Mouse (Mus musculus): ENCODE data around the gene Bhlha9. TPM values are rescaled to one million over a fixed set of nuclear protein-coding genes. Genes with fewer than 3 reads are reported as not detected.
A peak's percentile ranks its signal among the peaks of the same experiment; 100 is the strongest.
"Not testable (repeated sequence)": the region's sequence is repeated elsewhere in the genome, so short reads cannot be mapped to it uniquely, and the experiment has no call there.

Bhlha9 gene
- polyA plus RNA-seq, 1 experiment from 2014 or later = 0.91 TPM

DNA sequence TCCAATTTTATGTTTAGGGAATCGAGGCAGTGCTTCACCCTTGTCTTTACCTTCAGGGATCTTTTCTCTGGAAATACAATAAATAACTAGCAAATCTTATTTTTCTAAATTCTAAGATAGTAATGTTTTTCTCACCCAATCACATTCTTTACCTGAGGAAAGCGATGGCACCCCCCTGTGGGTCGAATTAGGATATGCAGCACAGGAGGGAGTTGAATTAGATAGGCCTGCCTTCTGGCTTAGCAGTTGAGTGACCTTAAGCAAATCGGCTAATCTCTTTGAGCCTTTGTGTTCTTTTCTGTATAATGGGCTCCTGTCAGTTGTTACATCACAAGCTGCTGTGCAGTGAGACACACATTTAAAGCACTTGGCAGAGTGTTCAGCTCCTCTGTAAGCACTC is 2.4 kb downstream of the Bhlha9 start:
- no peaks in the 10 kb centered on the region for H3K36me3 ChIP-seq (replicated peaks; ENCODE audit: control insufficient read depth, insufficient read depth)
- 0 out of 2 replicates have a peak, but pooled peaks cover 8% of the 10 kb centered on the region for H3K4me1 ChIP-seq (replicated peaks; ENCODE audit: control insufficient read depth, insufficient read depth, low read length)
- no peak overlapping the region for H3K9ac ChIP-seq
- 45% methylated on average over 4 of the region's 4 CpGs for WGBS
- no peaks in the 10 kb centered on the region for H3K9me3 ChIP-seq (ENCODE audit: control insufficient read depth, low read length)
- no peak for ATAC-seq (ENCODE audit: low FRiP score)
- H3K4me3 ChIP-seq (replicated peaks; ENCODE audit: low read length) = no peak overlapping the region
- no peak for DNase-seq (ENCODE audit: low spot score)
- H3K27me3 ChIP-seq (ENCODE audit: control insufficient read depth, insufficient read depth, low read length) = peaks cover 54% of the 10 kb centered on the region
- H3K27ac ChIP-seq = no peak overlapping the region
- no peak overlapping the region for H3K4me2 ChIP-seq (replicated peaks)

DNA sequence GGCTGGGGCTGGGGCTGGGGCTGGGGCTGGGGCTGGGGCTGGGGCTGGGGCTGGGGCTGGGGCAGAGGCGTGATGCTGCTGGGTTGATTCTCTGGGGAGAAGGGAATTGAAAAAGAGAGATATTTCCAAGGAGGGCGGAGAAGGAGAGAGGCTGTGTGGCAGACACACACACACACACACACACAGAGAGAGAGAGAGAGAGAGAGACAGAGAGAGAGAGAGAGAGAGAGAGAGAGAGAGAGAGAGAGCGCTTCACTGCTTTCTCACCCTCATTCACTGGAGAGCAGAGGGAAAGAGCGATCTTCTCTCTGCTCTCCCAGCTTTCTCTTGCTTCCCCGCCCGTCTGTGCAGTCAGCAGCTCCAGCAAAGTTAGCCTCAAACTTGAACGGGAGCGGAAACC is 7.2 kb downstream of the Bhlha9 start, which contains the start of gene Trarg1:
Gene Trarg1, plus strand, starts transcription at position 301 of the 400 bp plus-strand sequence.
- H3K27me3 ChIP-seq (ENCODE audit: control insufficient read depth, insufficient read depth, low read length); ATAC-seq (ENCODE audit: low FRiP score); H3K4me1 ChIP-seq (replicated peaks; ENCODE audit: control insufficient read depth, insufficient read depth, low read length); H3K4me3 ChIP-seq (replicated peaks; ENCODE audit: low read length); H3K9ac ChIP-seq; H3K9me3 ChIP-seq (ENCODE audit: control insufficient read depth, low read length); H3K4me2 ChIP-seq (replicated peaks); H3K27ac ChIP-seq; DNase-seq (ENCODE audit: low spot score); H3K36me3 ChIP-seq (replicated peaks; ENCODE audit: control insufficient read depth, insufficient read depth): not testable (repeated sequence)
- 46% methylated on average over 8 of the region's 8 CpGs for WGBS

DNA sequence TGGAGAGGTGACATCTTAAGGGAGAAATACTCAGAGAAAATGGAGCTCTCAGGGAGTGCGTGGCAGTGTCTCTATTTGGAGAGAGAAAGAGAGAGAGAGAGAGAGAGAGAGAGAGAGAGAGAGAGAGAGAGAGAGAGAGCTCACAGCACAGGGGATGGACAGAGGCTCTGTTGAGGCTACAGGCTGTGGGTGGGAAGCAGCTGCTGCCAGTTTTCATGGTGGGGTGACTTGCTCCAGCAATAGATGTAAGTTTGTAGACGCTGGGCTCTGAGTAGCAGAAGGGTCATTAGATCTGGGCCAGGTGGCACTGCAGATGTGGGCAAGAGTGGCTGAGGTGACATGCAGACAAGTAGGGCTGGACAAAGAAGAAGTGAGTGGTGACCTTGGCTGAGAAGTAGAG is 13.3 kb downstream of the Bhlha9 start:
- no peak for DNase-seq (ENCODE audit: low spot score)
- no peaks in the 10 kb centered on the region for H3K4me1 ChIP-seq (replicated peaks; ENCODE audit: control insufficient read depth, insufficient read depth, low read length)
- no peak overlapping the region for H3K9ac ChIP-seq
- no peaks in the 10 kb centered on the region for H3K9me3 ChIP-seq (ENCODE audit: control insufficient read depth, low read length)
- H3K27me3 ChIP-seq (ENCODE audit: control insufficient read depth, insufficient read depth, low read length) = no peaks in the 10 kb centered on the region
- WGBS = 70% methylated on average over 2 of the region's 2 CpGs
- ATAC-seq (ENCODE audit: low FRiP score) = no peak
- no peak overlapping the region for H3K27ac ChIP-seq
- no peak overlapping the region for H3K4me2 ChIP-seq (replicated peaks)
- H3K4me3 ChIP-seq (replicated peaks; ENCODE audit: low read length) = no peak overlapping the region
- H3K36me3 ChIP-seq (replicated peaks; ENCODE audit: control insufficient read depth, insufficient read depth) = no peaks in the 10 kb centered on the region

DNA sequence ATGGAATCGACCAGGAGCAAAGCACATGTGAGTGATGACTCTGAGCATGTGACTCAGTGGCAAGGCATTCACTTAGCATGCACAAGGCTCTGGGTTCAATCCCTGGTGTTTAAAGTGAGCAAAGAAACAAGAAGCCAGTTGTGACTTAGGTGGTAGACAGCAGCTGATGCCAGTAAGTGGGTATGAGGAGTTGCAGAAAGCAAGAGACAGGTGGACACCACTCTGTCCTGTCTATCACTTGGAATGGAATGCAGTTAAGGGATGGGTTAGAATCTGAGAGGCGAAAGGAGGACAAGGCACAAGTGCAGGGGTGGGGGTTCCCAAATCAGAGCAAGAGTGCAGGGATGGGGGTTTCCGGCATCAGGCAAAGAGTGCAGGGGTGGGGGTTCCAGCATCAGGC is 19.8 kb downstream of the Bhlha9 start:
- Histone ChIP-seq H3K4me1 (replicated peaks; ENCODE audit: control insufficient read depth, insufficient read depth, low read length) (no peaks in the 10 kb centered on the region), H3K9ac (no peak overlapping the region), H3K27me3 (ENCODE audit: control insufficient read depth, insufficient read depth, low read length) (no peaks in the 10 kb centered on the region), H3K4me2 (replicated peaks) (no peak overlapping the region), H3K36me3 (replicated peaks; ENCODE audit: control insufficient read depth, insufficient read depth) (no peaks in the 10 kb centered on the region), H3K4me3 (replicated peaks; ENCODE audit: low read length) (no peak overlapping the region), H3K27ac (no peak overlapping the region), H3K9me3 (ENCODE audit: control insufficient read depth, low read length) (no peaks in the 10 kb centered on the region)
- ATAC-seq (ENCODE audit: low FRiP score) (no peak), DNase-seq (ENCODE audit: low spot score) (no peak)
- WGBS = 85% methylated on average over 3 of the region's 3 CpGs

DNA sequence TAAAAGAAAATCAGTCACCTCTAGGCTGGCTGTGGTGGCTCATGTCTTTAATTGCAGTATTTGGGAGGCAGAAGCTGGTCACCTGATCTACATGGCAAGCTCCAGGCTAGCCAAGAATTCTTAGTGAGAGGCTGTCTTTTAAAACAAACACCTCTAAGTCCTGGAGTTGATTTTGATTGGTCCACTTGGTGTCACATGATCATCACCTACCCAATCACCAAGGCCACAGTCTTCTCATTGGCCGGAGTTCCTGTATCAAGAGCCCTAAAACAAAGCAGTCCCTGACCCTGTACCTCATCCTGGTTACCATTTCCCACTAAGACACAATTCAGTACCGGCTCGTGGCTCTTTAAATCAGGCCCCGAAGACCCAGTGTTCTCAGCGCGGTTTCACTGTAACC is 23.5 kb downstream of the Bhlha9 start:
- WGBS = 73% methylated on average over 6 of the region's 6 CpGs
- DNase-seq (ENCODE audit: low spot score) = no peak

DNA sequence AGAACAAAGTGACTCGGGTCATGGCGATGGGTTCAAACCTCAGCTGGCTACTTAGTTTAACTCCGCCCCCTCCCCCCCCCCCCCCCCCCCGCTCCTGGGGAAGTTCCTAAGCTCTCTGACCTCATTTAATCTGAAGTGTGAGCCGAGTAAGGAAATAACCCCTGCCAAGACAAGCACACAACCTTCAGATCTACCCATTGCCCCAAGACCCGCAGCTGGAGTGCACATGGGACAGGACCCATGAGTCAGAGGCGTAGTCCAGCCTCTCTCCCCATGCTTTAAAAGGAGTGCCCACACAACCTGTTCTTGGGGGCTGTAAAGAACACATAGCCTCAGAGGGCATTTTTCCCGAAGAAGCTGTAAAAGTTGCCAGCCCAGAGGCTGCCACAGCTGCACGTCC is 27.4 kb downstream of the Bhlha9 start:
- 0 out of 2 replicates have a peak overlapping the region, but pooled peaks have one; percentile 0 for H3K4me2 ChIP-seq (replicated peaks)
- H3K27me3 ChIP-seq (ENCODE audit: control insufficient read depth, insufficient read depth, low read length) = no peaks in the 10 kb centered on the region
- no peak overlapping the region for H3K4me3 ChIP-seq (replicated peaks; ENCODE audit: low read length)
- H3K9ac ChIP-seq = no peak overlapping the region
- no peaks in the 10 kb centered on the region for H3K36me3 ChIP-seq (replicated peaks; ENCODE audit: control insufficient read depth, insufficient read depth)
- DNase-seq (ENCODE audit: low spot score) = no peak
- WGBS = 65% methylated on average over 8 of the region's 9 CpGs
- no peaks in the 10 kb centered on the region for H3K9me3 ChIP-seq (ENCODE audit: control insufficient read depth, low read length)
- ATAC-seq (ENCODE audit: low FRiP score) = no peak
- H3K4me1 ChIP-seq (replicated peaks; ENCODE audit: control insufficient read depth, insufficient read depth, low read length) = no peaks in the 10 kb centered on the region
- H3K27ac ChIP-seq = no peak overlapping the region

More for the DNA sequence above, 23.5 kb downstream of the Bhlha9 start:
- no peak overlapping the region for H3K4me2 ChIP-seq (replicated peaks)
- H3K27me3 ChIP-seq (ENCODE audit: control insufficient read depth, insufficient read depth, low read length) = no peaks in the 10 kb centered on the region
- H3K4me1 ChIP-seq (replicated peaks; ENCODE audit: control insufficient read depth, insufficient read depth, low read length) = no peaks in the 10 kb centered on the region
- ATAC-seq (ENCODE audit: low FRiP score) = no peak
- H3K4me3 ChIP-seq (replicated peaks; ENCODE audit: low read length) = no peak overlapping the region
- no peaks in the 10 kb centered on the region for H3K9me3 ChIP-seq (ENCODE audit: control insufficient read depth, low read length)
- no peaks in the 10 kb centered on the region for H3K36me3 ChIP-seq (replicated peaks; ENCODE audit: control insufficient read depth, insufficient read depth)
- H3K9ac ChIP-seq = no peak overlapping the region
- H3K27ac ChIP-seq = no peak overlapping the region

DNA sequence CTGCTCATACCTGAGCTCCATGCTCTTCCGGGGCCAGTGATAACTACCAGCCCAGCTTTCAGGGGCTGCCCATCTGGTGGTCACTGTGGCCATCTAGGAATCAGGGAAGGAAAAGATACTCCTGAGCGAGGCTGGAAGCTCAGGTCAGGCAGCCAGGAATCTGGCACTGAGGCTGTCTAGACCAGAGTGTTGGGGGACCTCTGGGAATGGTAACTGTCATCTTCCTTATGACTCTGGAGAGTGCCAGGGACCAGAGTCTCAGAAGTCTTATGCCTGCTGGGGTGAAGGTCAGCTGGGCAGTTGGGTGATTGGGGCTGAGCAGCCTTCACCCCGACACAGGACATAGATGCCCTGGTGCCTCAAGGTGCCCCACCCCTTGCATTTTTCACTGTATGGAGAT is 35.4 kb downstream of the Bhlha9 start:
- 94% methylated on average over 3 of the region's 3 CpGs for WGBS
- H3K27ac ChIP-seq = no peak overlapping the region

DNA sequence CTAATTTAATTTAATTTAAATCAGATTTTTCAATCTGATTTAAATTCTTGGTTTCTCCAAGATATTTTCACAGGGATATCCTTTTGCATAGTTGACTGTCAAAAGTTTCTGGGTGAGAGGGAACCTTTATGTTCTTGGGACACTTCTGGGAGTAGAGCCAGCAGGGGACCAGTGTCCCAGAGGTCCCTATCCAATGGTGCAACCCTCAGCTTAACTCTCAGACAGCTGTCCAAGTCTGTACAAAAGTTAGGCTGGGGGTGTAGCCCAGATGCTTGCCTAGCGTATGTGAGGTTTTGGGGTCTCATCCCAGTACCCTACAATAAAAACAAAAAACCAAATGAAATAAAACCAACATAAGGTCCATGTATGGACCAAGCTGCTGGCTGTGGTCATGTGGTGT is 35.8 kb downstream of the Bhlha9 start:
- no peak overlapping the region for H3K9ac ChIP-seq
- 87% methylated on average over 1 of the region's 1 CpGs for WGBS
- no peaks in the 10 kb centered on the region for H3K27me3 ChIP-seq (ENCODE audit: control insufficient read depth, insufficient read depth, low read length)
- ATAC-seq (ENCODE audit: low FRiP score) (no peak), DNase-seq (ENCODE audit: low spot score) (no peak)
- no peaks in the 10 kb centered on the region for H3K36me3 ChIP-seq (replicated peaks; ENCODE audit: control insufficient read depth, insufficient read depth)
- H3K9me3 ChIP-seq (ENCODE audit: control insufficient read depth, low read length) = no peaks in the 10 kb centered on the region
- no peaks in the 10 kb centered on the region; the same call in 1 of the 2 replicates for H3K4me1 ChIP-seq (replicated peaks; ENCODE audit: control insufficient read depth, insufficient read depth, low read length)
- H3K4me2 ChIP-seq (replicated peaks) = no peak overlapping the region
- H3K27ac ChIP-seq = no peak overlapping the region
- no peak overlapping the region for H3K4me3 ChIP-seq (replicated peaks; ENCODE audit: low read length)

More for the DNA sequence above, 35.4 kb downstream of the Bhlha9 start:
- no peak overlapping the region for H3K4me3 ChIP-seq (replicated peaks; ENCODE audit: low read length)
- no peak overlapping the region for H3K9ac ChIP-seq
- no peak overlapping the region for H3K4me2 ChIP-seq (replicated peaks)
- no peak for ATAC-seq (ENCODE audit: low FRiP score)
- no peaks in the 10 kb centered on the region for H3K9me3 ChIP-seq (ENCODE audit: control insufficient read depth, low read length)
- H3K27me3 ChIP-seq (ENCODE audit: control insufficient read depth, insufficient read depth, low read length) = no peaks in the 10 kb centered on the region
- no peak for DNase-seq (ENCODE audit: low spot score)
- no peaks in the 10 kb centered on the region; the same call in 1 of the 2 replicates for H3K4me1 ChIP-seq (replicated peaks; ENCODE audit: control insufficient read depth, insufficient read depth, low read length)
- H3K36me3 ChIP-seq (replicated peaks; ENCODE audit: control insufficient read depth, insufficient read depth) = no peaks in the 10 kb centered on the region

DNA sequence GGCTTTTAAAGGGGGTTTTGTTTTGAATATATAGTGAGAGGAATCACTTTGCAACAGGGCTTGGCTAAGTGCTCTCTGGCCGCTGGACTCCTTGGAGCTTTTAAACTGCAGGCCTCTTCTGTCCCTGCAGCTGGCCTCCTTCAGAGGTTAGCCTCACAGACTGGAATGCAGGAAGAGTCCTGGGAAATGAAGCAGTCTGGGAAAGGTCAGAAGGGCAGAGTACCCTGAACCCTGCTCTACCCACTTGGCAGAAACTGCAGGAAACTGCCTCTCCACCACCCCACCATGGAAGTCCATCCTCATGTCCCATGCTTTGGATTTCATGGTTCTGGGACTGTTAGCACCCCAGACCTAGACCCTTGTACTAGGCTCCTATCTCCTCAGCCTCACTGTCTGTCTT is 36.6 kb downstream of the Bhlha9 start:
- WGBS = 35% methylated on average over 1 of the region's 1 CpGs
- no peak for ATAC-seq (ENCODE audit: low FRiP score)
- H3K36me3 ChIP-seq (replicated peaks; ENCODE audit: control insufficient read depth, insufficient read depth) = no peaks in the 10 kb centered on the region
- no peak overlapping the region for H3K9ac ChIP-seq
- no peaks in the 10 kb centered on the region; the same call in 1 of the 2 replicates for H3K4me1 ChIP-seq (replicated peaks; ENCODE audit: control insufficient read depth, insufficient read depth, low read length)
- DNase-seq (ENCODE audit: low spot score) = no peak
- no peaks in the 10 kb centered on the region for H3K9me3 ChIP-seq (ENCODE audit: control insufficient read depth, low read length)
- no peaks in the 10 kb centered on the region for H3K27me3 ChIP-seq (ENCODE audit: control insufficient read depth, insufficient read depth, low read length)
- no peak overlapping the region for H3K4me2 ChIP-seq (replicated peaks)
- H3K4me3 ChIP-seq (replicated peaks; ENCODE audit: low read length) = no peak overlapping the region
- no peak overlapping the region for H3K27ac ChIP-seq

All from hindbrain, embryonic 14.5 days (tissue).